Mouse (Mus musculus) heart, adult 2 months (tissue): ENCODE results near the gene Fblim1. TPM values are rescaled to one million over a fixed set of nuclear protein-coding genes. Genes with fewer than 3 reads are reported as not detected.

Source experiments
- DNase-seq, 2 experiments: peaks; one replicate each; pipeline ENCODE4 v3.0.0; 2021
- H3K27ac ChIP-seq: fragments of 200-600 bp; 2 replicates; pipeline ENCODE4 v1.8.1; 2022
- H3K27me3 ChIP-seq: fragments of 200-500 bp; 2 replicates; pipeline ENCODE4 v1.6.1; 2012; ENCODE audit warnings: mild to moderate bottlenecking, low read length, inconsistent platforms, mixed read lengths; ENCODE audit not compliant: control insufficient read depth, insufficient read depth
- H3K36me3 ChIP-seq: fragments of 200-500 bp; 2 replicates; pipeline ENCODE4 v1.6.1; 2012; ENCODE audit warnings: low read length, inconsistent platforms; ENCODE audit not compliant: control insufficient read depth, insufficient read depth
- H3K4me1 ChIP-seq: fragments of 200-500 bp; 2 replicates; pipeline ENCODE4 v1.6.1; 2011; ENCODE audit warnings: low read length; ENCODE audit not compliant: control insufficient read depth, insufficient read depth
- H3K4me3 ChIP-seq: fragments of 200-600 bp; 2 replicates; pipeline ENCODE4 v1.8.1; 2022
- H3K79me2 ChIP-seq: fragments of 200-500 bp; replicated peaks from 2 replicates; pipeline ENCODE4 v1.6.1; 2012; ENCODE audit warnings: mild to moderate bottlenecking, inconsistent platforms, low read length, moderate library complexity, mixed read lengths; ENCODE audit not compliant: control insufficient read depth, insufficient read depth
- H3K9ac ChIP-seq: fragments of 200-500 bp; 2 replicates; pipeline ENCODE4 v1.6.1; 2012; ENCODE audit warnings: low read depth, mild to moderate bottlenecking, control low read depth, inconsistent platforms, low read length, mixed read lengths
- CTCF ChIP-seq: fragments of 200-600 bp; IDR thresholded peaks from 2 replicates; pipeline ENCODE4 v1.8.1; 2022; ENCODE audit warnings: antibody characterized with exemption, mild to moderate bottlenecking, moderate library complexity
- EP300 ChIP-seq: fragments of 200-500 bp; IDR thresholded peaks from 2 replicates; pipeline ENCODE4 v1.6.1; 2011; ENCODE audit warnings: low read depth, low read length, control low read depth; ENCODE audit not compliant: insufficient read depth
- POLR2A ChIP-seq: fragments of 200-500 bp; IDR thresholded peaks from 2 replicates; pipeline ENCODE4 v1.6.1; 2011; ENCODE audit warnings: mild to moderate bottlenecking, low read depth, low read length, control low read depth; ENCODE audit not compliant: insufficient read depth
- WGBS: fragments of 180-500 bp; shearing (Covaris S2); methylation state at CpG from one replicate; pipeline ENCODE4 v1.1.7; 2018; 5-methylcytosine and 5-hydroxymethylcytosine counted together
- intact Hi-C: fragments of 180-260 bp; cut with DNase I; formaldehyde crosslinking; loops from one replicate; pipeline ENCODE4 v1.15.1; 2025
- polyA plus RNA-seq: library from polyadenylated mRNA; depleted of rRNA; stranded (reverse); fragments of >200 nt; gene quantifications from 2 replicates; pipeline ENCODE4 v1.2.3, GENCODE M21; 2012
- total RNA-seq, 2 experiments: library from RNA; stranded (reverse); gene quantifications; 2 replicates each; pipeline ENCODE4 v1.2.3; 2021

Gene Fblim1
- total and polyA plus RNA-seq, 3 experiments = 236 to 297 (median 263) TPM

GRCm38 (mm10) chr4:141614946-141615345, 9.1 kb upstream of the Fblim1 start:
- H3K4me1 ChIP-seq = peaks cover 4% of the 10 kb centered on the region
- H3K9ac ChIP-seq = no peak overlapping the region
- DNase-seq = peak in 1 of 2 experiments; percentile 5
- no peak overlapping the region for H3K4me3 ChIP-seq
- H3K79me2 ChIP-seq = no peaks in the 10 kb centered on the region
- no peak overlapping the region for H3K27ac ChIP-seq
- H3K27me3 ChIP-seq = no peaks in the 10 kb centered on the region
- no peaks in the 10 kb centered on the region for H3K36me3 ChIP-seq
- intact Hi-C loops = loop anchor here (5.0 kb wide), 1 partner anchor 107 kb away; the partner anchor contains the start of gene Ddi2
- TF ChIP-seq EP300 (no peak), CTCF (no peak), POLR2A (no peak)
- WGBS = 82% methylated on average over 14 of the region's 14 CpGs

GRCm38 (mm10) chr4:141609538-141609937, 3.6 kb upstream of the Fblim1 start:
- Histone ChIP-seq H3K79me2 (no peaks in the 10 kb centered on the region), H3K4me3 (no peak overlapping the region), H3K27ac (peak overlapping the region; percentile 38), H3K9ac (no peak overlapping the region), H3K4me1 (peaks cover 11% of the 10 kb centered on the region), H3K27me3 (no peaks in the 10 kb centered on the region), H3K36me3 (no peaks in the 10 kb centered on the region)
- no peak for TF ChIP-seq CTCF
- TF ChIP-seq EP300 = no peak
- TF ChIP-seq POLR2A = no peak
- DNase-seq = peak; percentile 60 to 69
- WGBS = 28% methylated on average over 6 of the region's 6 CpGs
- intact Hi-C loops = no loop called here

GRCm38 (mm10) chr4:141605421-141605820, 475 bp downstream of the Fblim1 start:
- no peak overlapping the region for H3K4me3 ChIP-seq

GRCm38 (mm10) chr4:141604493-141604892, 1.4 kb downstream of the Fblim1 start:
- DNase-seq = peak in 1 of 2 experiments; percentile 46
- peak overlapping the region; percentile 16; the same call in 1 of the 2 replicates for H3K27ac ChIP-seq
- WGBS = 23% methylated on average over 8 of the region's 8 CpGs

More at GRCm38 (mm10) chr4:141605421-141605820, 475 bp downstream of the Fblim1 start:
- intact Hi-C loops = no loop called here
- Histone ChIP-seq H3K36me3 (no peaks in the 10 kb centered on the region), H3K27me3 (no peaks in the 10 kb centered on the region), H3K79me2 (no peaks in the 10 kb centered on the region), H3K4me1 (peaks cover 33% of the 10 kb centered on the region), H3K27ac (peak overlapping the region; percentile 27; the same call in 1 of the 2 replicates), H3K9ac (no peak overlapping the region)
- TF ChIP-seq POLR2A (no peak), EP300 (no peak), CTCF (no peak)
- 92% methylated on average over 5 of the region's 5 CpGs for WGBS
- no peak for DNase-seq

GRCm38 (mm10) chr4:141603921-141604320, 2.0 kb downstream of the Fblim1 start:
- Histone ChIP-seq H3K36me3 (no peaks in the 10 kb centered on the region), H3K4me1 (peaks cover 26% of the 10 kb centered on the region), H3K27me3 (no peaks in the 10 kb centered on the region), H3K4me3 (no peak overlapping the region), H3K9ac (no peak overlapping the region), H3K79me2 (no peaks in the 10 kb centered on the region), H3K27ac (no peak overlapping the region; the same call in 1 of the 2 replicates)
- no peak for DNase-seq
- 69% methylated on average over 4 of the region's 4 CpGs for WGBS
- intact Hi-C loops = no loop called here
- no peak for TF ChIP-seq EP300
- TF ChIP-seq CTCF = no peak
- TF ChIP-seq POLR2A = no peak

More at GRCm38 (mm10) chr4:141604493-141604892, 1.4 kb downstream of the Fblim1 start:
- no peak for TF ChIP-seq CTCF
- no peak for TF ChIP-seq EP300
- no peak for TF ChIP-seq POLR2A
- Histone ChIP-seq H3K27me3 (no peaks in the 10 kb centered on the region), H3K79me2 (no peaks in the 10 kb centered on the region), H3K9ac (0 out of 2 replicates have a peak overlapping the region, but pooled peaks have one; percentile 18), H3K4me3 (no peak overlapping the region), H3K4me1 (peaks cover 27% of the 10 kb centered on the region), H3K36me3 (no peaks in the 10 kb centered on the region)
- intact Hi-C loops = no loop called here

- 39% methylated on average over 11 of the region's 11 CpGs for WGBS
- intact Hi-C loops = no loop called here
- peaks cover 29% of the 10 kb centered on the region for H3K4me1 ChIP-seq
- H3K79me2 ChIP-seq = no peaks in the 10 kb centered on the region
- peak in 1 of 2 experiments; percentile 55 for DNase-seq
- H3K9ac ChIP-seq = no peak overlapping the region
- no peak overlapping the region for H3K4me3 ChIP-seq
- TF ChIP-seq CTCF (peak; percentile 51), EP300 (peak; percentile 60; the same call in 1 of the 2 replicates), POLR2A (peak; percentile 41; the same call in 1 of the 2 replicates)
- peak overlapping the region; percentile 92 for H3K27ac ChIP-seq
- no peaks in the 10 kb centered on the region for H3K36me3 ChIP-seq
- no peaks in the 10 kb centered on the region for H3K27me3 ChIP-seq
Observed at GRCm38 (mm10) chr4:141602523-141603223, 3.2 kb downstream of the Fblim1 start.
